In the genomic region with DNA sequence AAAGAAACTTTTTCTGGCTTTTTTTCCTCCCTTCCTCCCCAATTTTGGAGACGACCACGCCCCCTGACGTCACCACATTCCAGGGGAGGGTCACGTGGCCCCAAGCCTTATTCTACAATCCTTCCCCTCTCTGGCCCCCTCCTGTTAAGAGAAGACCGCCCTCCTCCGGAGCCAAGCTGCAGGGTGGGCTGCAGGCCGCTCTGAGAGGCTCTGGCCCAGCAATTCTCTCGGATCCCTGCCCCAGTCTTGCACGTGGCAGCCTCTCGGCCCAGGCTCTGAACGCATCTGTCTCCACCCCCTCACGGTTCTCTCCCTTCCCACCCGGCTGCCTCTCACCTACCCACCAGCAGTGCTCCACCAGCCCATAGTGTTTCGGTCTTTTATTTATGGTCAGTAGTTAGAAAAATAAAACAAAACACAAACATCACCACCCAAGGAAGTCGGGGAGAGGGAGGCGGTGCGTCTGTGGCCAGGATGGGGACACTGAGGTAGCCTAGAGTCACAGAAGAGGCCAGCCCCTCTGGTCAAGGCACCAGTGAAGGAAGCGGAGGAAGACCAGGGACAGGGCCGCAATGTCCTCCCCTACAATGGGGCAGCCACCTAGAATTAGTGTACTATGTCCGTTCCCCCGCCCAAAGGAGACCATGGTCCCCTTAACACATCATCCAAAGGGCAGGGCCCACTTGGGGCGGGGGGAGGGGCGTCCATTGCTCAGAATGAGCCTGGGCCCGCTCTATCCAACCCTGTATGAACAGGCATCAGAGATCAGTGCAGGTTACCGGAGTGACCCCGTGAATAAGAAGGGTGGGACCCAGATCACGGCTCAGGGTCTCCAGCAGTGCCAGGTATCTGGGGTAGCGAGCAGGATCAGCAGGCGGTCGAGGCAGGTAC, we compare ENCODE assay signal across 8 mouse cellular contexts. TPM values are rescaled to one million over a fixed set of nuclear protein-coding genes. Genes with fewer than 3 reads are reported as not detected.
DNase-seq lines count a peak whose midpoint lies in the region; ATAC-seq lines count a peak whose summit lies in the region.

TSS of gene Trip6 (minus strand) at position 212 of the 891 bp plus-strand sequence.

- DNase-seq in ES-CJ7 (ENCODE audit: low read depth, low spot score) (peak; percentile 86), MN1 (ENCODE audit: low spot score) (no peak)
- DNase-seq in adrenal gland, adult 2 months, result peak; percentile 92
- DNase-seq in forebrain, embryonic 11.5 days (ENCODE audit: low spot score), result peak; percentile 95
- DNase-seq in kidney, postnatal 10 days, result peak; percentile 96
- DNase-seq in retina, embryonic 14.5 days (ENCODE audit: low spot score), result peak; percentile 79

- peaks cover 6% of the 10 kb centered on the region; the same call in 1 of the 2 replicates for H3K36me3 ChIP-seq in forebrain, embryonic 11.5 days (ENCODE audit: control insufficient read depth, insufficient read depth, low read length)
- peaks cover 21% of the 10 kb centered on the region for H3K36me3 ChIP-seq in heart, embryonic 16.5 days (ENCODE audit: control insufficient read depth, insufficient read depth)
- peaks cover 20% of the 10 kb centered on the region for H3K36me3 ChIP-seq in lung, embryonic 16.5 days (ENCODE audit: control insufficient read depth, insufficient read depth, low read length)

- 9% methylated on average over 30 of the region's 30 CpGs for WGBS in forebrain, embryonic 11.5 days
- 22% methylated on average over 30 of the region's 30 CpGs for WGBS in heart, embryonic 16.5 days
- 13% methylated on average over 30 of the region's 30 CpGs for WGBS in lung, embryonic 16.5 days

- ATAC-seq in forebrain, embryonic 11.5 days (replicated peaks; ENCODE audit: low FRiP score), result peak; percentile 92
- peak; percentile 89 for ATAC-seq in heart, embryonic 16.5 days (replicated peaks; ENCODE audit: extremely low read depth, insufficient read depth, low FRiP score)
- ATAC-seq in lung, embryonic 16.5 days (ENCODE audit: low read depth), result peak; percentile 96

- H3K4me1 ChIP-seq in forebrain, embryonic 11.5 days (replicated peaks; ENCODE audit: control insufficient read depth, insufficient read depth, low read length), result peaks cover 19% of the 10 kb centered on the region
- peaks cover 25% of the 10 kb centered on the region for H3K4me1 ChIP-seq in heart, embryonic 16.5 days (ENCODE audit: control insufficient read depth, insufficient read depth, low read length)
- H3K4me1 ChIP-seq in lung, embryonic 16.5 days (replicated peaks; ENCODE audit: control insufficient read depth, insufficient read depth, low read length), result peaks cover 25% of the 10 kb centered on the region

- H3K9ac ChIP-seq in forebrain, embryonic 11.5 days (ENCODE audit: low read length), result peak within 1 kb of the TSS; percentile 87
- peak within 1 kb of the TSS; percentile 89 for H3K9ac ChIP-seq in heart, embryonic 16.5 days (ENCODE audit: low read length)
- H3K9ac ChIP-seq in lung, embryonic 16.5 days (ENCODE audit: low read length), result peak within 1 kb of the TSS; percentile 94

- H3K4me3 ChIP-seq in forebrain, embryonic 11.5 days (ENCODE audit: low read depth, low read length), result peak within 1 kb of the TSS; percentile 63
- H3K4me3 ChIP-seq in heart, embryonic 16.5 days (ENCODE audit: low read length), result peak within 1 kb of the TSS; percentile 74
- H3K4me3 ChIP-seq in lung, embryonic 16.5 days (ENCODE audit: low read length), result peak within 1 kb of the TSS; percentile 64

- H3K27ac ChIP-seq in forebrain, embryonic 11.5 days (ENCODE audit: low read depth, low read length), result peak within 1 kb of the TSS; percentile 82
- peak within 1 kb of the TSS; percentile 87 for H3K27ac ChIP-seq in heart, embryonic 16.5 days (ENCODE audit: low read length)
- peak within 1 kb of the TSS; percentile 97 for H3K27ac ChIP-seq in lung, embryonic 16.5 days (ENCODE audit: low read length)

- peak within 1 kb of the TSS; percentile 89 for H3K4me2 ChIP-seq in forebrain, embryonic 11.5 days (ENCODE audit: low read depth, low read length, severe bottlenecking)
- H3K4me2 ChIP-seq in heart, embryonic 16.5 days (ENCODE audit: low read depth, low read length), result peak within 1 kb of the TSS; percentile 90
- peak within 1 kb of the TSS; percentile 80 for H3K4me2 ChIP-seq in lung, embryonic 16.5 days (ENCODE audit: low read depth, low read length)

- H3K27me3 ChIP-seq in forebrain, embryonic 11.5 days (ENCODE audit: control insufficient read depth, insufficient read depth, low read length), result no peaks in the 10 kb centered on the region
- H3K27me3 ChIP-seq in heart, embryonic 16.5 days (ENCODE audit: control insufficient read depth, insufficient read depth, low read length), result no peaks in the 10 kb centered on the region
- H3K27me3 ChIP-seq in lung, embryonic 16.5 days (ENCODE audit: control insufficient read depth, insufficient read depth, low read depth, low read length), result no peaks in the 10 kb centered on the region

- no peaks in the 10 kb centered on the region for H3K9me3 ChIP-seq in forebrain, embryonic 11.5 days (ENCODE audit: control insufficient read depth, low read length)
- H3K9me3 ChIP-seq in heart, embryonic 16.5 days (replicated peaks; ENCODE audit: control insufficient read depth, low read length), result no peaks in the 10 kb centered on the region
- no peaks in the 10 kb centered on the region for H3K9me3 ChIP-seq in lung, embryonic 16.5 days (ENCODE audit: control insufficient read depth, low read length)

RNA-seq across cellular contexts. Expression of gene Trip6, which starts in this region (rescaled TPM):
- 10 to 100 TPM; 28.3 to 41.4 TPM for total RNA-seq in adrenal gland, adult 2 months (2021)
- 108 TPM in 2 replicates for polyA plus RNA-seq in adrenal gland, adult 2 months (2012; rRNA removed)
- 50.1 and 56.7 TPM in 2 replicates for polyA plus RNA-seq in forebrain, embryonic 11.5 days (2014; fragmentation: Nextera tagmentation; extraction: Ambion mirVana)
- polyA plus RNA-seq in heart, embryonic 16.5 days (2015; fragmentation: Nextera tagmentation; extraction: Ambion mirVana), result 43.1 and 49.7 TPM in 2 replicates
- polyA plus RNA-seq in lung, embryonic 16.5 days (2015; fragmentation: Nextera tagmentation; extraction: Ambion mirVana), result 90.5 and 94.0 TPM in 2 replicates
